Mouse (Mus musculus) adrenal gland, adult (tissue): ENCODE measurements around the gene Gm20547.

Experiments used
- DNase-seq, 2 experiments: peaks; one replicate each; pipeline ENCODE4 v3.0.0; 2022 to 2023; ENCODE audit warnings: low spot score in 1 of 2; ENCODE audit not compliant: inconsistent age in 2 of 2

Gene Gm20547

GRCm38 (mm10) chr17:34897373-34898159, 15.7 kb upstream of the Gm20547 start:
- peak in 1 of 2 experiments; percentile 75 for DNase-seq

- peak; percentile 37 to 59 for DNase-seq
Measured at GRCm38 (mm10) chr17:34896366-34896765, 14.5 kb upstream of the Gm20547 start.

GRCm38 (mm10) chr17:34895724-34896123, 13.9 kb upstream of the Gm20547 start:
- peak; percentile 48 to 58 for DNase-seq

- DNase-seq: peak; percentile 81 to 92
Measured at GRCm38 (mm10) chr17:34894801-34895530, 13.1 kb upstream of the Gm20547 start.

- peak; percentile 96 to 98 for DNase-seq
Measured at GRCm38 (mm10) chr17:34894074-34894597, 12.3 kb upstream of the Gm20547 start.

GRCm38 (mm10) chr17:34893072-34893824, 11.4 kb upstream of the Gm20547 start:
- no peak for DNase-seq

GRCm38 (mm10) chr17:34891377-34891776, 9.5 kb upstream of the Gm20547 start:
- DNase-seq: peak in 1 of 2 experiments; percentile 26

- DNase-seq: no peak
Measured at GRCm38 (mm10) chr17:34890074-34890743, 8.4 kb upstream of the Gm20547 start.

- DNase-seq: no peak
Measured at GRCm38 (mm10) chr17:34887942-34888341, 6.1 kb upstream of the Gm20547 start.

- peak in 1 of 2 experiments; percentile 60 for DNase-seq
Measured at GRCm38 (mm10) chr17:34885615-34886014, 3.8 kb upstream of the Gm20547 start.

- no peak for DNase-seq
Measured at GRCm38 (mm10) chr17:34884704-34885103, 2.9 kb upstream of the Gm20547 start.

- DNase-seq: no peak
Measured at GRCm38 (mm10) chr17:34883332-34883731, 1.5 kb upstream of the Gm20547 start.

GRCm38 (mm10) chr17:34881166-34881565, 676 bp downstream of the Gm20547 start:
- no peak for DNase-seq

GRCm38 (mm10) chr17:34879336-34879879, 2.4 kb downstream of the Gm20547 start, which contains the start of gene Zbtb12:
Gene Zbtb12, plus strand, starts transcription at chr17:34879483.
- peak in 1 of 2 experiments; percentile 80 for DNase-seq

GRCm38 (mm10) chr17:34874321-34874720, 7.5 kb downstream of the Gm20547 start:
- peak; percentile 54 to 83 for DNase-seq

GRCm38 (mm10) chr17:34865981-34866380, 15.9 kb downstream of the Gm20547 start:
- no peak for DNase-seq

- no peak for DNase-seq
Measured at GRCm38 (mm10) chr17:34862416-34863081, 19.3 kb downstream of the Gm20547 start, which contains the start of gene Cfb. Gene Cfb, minus strand, starts transcription at chr17:34862518.

GRCm38 (mm10) chr17:34861704-34862415, 20.0 kb downstream of the Gm20547 start:
- DNase-seq: peak in 1 of 2 experiments; percentile 61

GRCm38 (mm10) chr17:34860514-34860913, 21.3 kb downstream of the Gm20547 start:
- DNase-seq: no peak
